Mouse (Mus musculus) c-Kit-positive CD71-positive TER-119-negative erythroid progenitor cells, embryonic 14.5 days (primary cell): ENCODE measurements at regions not wholly inside any gene's neighbourhood (a gene's known extent, or its start where the extent isn't known, plus 50 kb on each side); places are given as distances from the start of the nearest gene placed in this dataset.

Experiments
- DNase-seq: peaks from one replicate; pipeline ENCODE4 v3.0.0-alpha.2; 2013; ENCODE audit warnings: low read depth

DNA sequence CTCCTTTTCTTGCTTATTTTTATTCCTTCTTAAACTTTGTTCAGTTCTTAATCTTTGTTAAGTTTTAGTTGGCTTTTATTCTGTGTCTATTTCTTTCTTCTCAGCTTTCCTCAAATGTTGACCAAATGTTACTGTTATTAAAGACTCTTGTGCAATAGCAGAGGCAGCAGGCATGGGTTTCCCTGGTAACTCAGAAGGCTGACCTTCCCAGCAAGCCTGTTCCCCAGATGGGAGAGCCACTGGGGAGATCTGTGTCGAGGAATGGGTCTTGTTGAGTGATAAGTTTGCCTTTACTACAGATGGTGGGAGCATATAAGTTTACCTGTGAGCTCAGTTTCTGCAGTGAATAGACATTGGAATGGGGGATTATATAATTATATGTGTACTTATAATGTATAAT, 237.2 kb downstream of the Plpp3 start:
- DNase-seq, result no peak

DNA sequence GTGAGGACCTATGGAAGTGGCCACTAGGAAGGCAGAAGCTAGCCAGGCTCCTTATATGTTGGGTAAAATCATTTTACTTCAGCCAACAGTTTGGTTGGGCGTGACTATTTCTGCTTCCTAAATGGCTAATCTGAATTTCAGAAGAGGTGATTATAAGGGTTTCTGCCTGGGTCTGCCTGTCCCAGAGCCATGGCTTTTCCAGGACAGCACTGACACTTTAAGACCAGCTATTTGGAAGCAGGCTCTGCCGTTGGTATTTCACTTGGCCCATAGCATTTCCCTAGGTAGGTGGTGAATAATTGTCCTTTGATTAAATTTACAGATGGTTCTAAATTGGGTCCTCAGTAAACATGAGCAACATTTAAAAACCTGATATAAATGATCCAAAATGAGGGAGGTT, 240.3 kb downstream of the Plpp3 start:
- no peak for DNase-seq

DNA sequence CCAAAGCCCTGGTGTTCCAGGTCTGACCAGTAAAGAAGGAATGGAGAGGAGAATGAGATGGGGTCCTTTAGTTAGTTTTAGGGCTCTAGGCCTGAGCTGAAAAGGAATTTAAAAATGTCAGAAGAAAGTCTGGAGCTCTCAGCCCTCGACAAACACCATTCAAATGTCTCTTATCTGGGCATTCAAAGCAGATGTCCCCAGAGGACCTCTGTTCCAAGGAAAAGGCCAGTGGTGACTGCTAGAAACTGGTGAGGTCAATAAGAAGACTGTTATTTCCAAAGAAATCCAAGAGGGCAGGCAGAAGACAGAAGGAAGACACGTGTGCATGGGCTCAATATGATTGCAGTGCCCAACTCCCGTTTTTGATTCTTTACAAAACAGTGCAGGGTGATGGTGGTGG, 244.9 kb downstream of the Plpp3 start:
- DNase-seq, result no peak

DNA sequence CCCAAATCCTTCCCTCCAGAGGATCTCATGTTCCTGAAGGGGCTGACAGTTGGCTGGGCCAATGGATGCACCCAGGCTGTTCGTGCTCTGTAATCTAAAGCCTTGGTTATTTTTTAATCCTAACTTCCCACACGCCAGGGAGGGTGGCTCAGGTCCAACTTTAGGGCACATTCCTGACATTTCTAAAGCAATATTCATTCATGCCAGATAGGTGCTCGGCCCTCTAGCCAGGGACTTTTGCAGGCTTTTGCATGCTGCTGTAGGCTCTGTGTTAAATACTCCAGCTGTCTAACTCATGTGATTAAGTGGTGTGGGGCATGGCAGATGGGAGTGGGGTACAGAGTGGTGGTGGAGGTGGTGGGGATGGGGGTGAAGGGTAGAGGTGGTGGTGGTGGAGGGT, 246.0 kb downstream of the Plpp3 start:
- DNase-seq, result no peak

DNA sequence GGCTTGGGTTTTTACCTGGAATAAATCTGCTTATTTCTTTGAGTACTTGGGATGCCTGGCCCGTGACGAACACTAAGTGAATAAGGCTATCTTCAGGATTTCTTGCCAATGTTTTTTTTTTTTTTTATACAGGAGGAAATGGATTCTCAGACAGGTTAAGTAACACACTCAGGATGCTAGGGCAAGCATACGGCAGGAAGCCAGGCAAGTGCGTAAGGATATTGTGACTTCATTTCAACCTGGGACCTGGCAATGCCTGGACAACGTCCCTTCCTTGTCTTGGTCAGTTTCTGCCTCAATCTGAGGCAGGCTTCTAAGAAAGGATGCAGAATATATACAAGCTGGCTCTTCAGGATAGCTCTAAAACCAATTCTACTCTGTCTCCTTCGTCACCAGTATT, 246.5 kb downstream of the Plpp3 start:
- no peak for DNase-seq

DNA sequence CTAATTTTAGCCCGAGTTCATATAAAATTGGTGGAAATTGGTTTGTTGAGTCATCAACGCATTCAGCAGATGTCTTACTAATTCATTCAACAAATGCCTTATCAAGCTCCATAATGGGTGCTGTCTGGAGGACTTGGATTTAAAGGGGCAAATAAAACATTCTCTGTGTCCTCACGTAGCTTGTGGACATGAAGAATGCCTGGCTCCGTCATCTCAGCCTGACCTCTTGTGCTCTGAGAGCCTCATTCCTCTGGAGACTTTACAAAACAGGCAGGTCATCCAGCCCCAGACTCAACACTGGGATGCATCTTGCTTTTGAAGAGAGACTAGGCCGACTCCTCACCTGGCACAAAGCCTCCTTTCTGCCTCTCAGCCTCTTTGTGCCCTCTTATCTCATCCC, 248.6 kb downstream of the Plpp3 start:
- no peak for DNase-seq

DNA sequence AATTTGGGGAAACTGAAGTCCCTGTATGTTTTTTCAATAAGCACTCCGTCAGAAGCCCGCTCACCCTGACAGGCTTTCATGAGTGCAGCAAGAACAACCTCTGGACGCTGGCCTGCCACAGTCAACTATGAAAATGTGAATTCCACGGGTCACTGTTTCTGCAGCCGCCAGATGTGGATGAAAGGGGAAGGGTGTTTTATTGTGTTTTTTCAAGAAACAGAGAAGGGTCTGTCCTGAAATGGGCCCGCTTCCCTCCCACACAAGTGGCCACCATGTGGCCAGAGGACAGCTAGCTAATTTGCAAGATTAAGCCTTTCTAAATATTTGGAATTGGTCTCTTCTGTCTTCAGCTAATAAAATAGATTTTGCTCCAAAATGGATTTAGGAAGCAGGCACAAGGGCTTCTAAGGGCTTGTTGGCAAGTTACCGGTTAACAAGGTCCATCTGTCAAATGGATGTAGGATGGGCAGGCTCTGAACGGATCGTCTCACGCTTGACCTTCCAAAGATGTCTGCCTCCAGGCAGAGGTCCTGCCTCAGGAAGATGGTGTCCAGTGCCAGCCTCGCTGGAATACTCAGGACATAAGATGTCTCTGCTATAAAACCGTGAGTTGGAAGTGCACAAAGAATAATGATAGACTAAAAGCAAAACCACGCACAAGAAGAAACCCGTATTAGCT, 249.8 kb downstream of the Plpp3 start:
- no peak for DNase-seq

DNA sequence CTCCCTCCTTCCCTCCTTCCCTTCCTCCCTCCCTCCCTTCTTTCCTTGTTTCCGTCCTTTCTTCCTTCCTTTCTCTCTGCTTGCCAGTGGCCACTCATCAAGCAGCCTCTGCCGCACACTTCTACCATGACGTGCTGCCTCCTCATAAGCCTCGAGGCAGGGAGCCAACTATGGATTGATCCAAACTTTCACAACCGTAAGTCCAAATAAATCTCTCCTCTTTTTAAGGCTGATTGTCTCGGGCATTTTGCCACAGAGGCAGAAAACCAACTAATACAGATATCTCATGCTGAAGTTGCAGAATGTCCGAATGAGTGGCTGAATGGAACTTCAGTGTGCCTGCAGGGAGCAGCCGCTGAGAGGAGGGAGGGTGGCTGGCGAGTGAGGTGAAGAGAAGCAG, 251.7 kb downstream of the Plpp3 start:
- no peak for DNase-seq

DNA sequence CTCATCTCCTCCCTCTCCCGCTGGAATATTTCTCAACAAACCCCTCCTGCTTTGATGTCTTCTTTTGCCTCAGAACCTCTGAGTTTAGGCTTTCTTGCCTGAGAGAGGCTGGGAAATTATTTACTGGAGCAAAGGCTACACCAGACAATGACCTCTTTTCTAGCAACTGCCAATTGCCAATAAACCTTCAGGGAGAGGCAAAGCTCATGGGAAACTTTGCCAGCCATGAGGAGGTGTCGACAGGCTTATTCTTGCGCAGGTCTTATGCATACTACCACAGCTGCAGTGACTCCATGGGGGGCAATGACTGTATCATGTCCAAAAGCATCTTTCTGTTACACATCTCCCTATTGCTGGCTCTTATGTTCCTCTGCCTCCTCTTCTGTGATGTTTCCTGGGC, 260.0 kb downstream of the Plpp3 start:
- no peak for DNase-seq

DNA sequence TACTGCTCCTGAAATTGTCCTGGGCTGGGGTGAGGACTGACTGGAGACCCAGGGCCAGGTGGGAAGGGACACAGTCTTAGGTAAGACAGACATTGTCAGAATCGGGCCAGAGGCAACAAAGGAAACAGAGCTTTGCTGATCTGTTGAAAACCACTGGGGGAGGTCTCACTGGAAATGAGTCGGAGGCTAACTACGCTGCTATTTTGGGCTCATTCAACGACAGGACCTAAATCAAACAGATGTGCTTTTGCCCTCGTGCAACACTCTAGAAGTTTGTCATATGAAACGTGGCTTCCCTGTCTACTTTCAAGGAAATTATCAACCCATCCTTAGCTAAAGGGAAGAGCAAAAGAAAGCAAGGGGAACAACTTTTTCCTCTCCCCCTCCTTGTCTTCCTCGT, 265.3 kb downstream of the Plpp3 start:
- DNase-seq, result no peak

DNA sequence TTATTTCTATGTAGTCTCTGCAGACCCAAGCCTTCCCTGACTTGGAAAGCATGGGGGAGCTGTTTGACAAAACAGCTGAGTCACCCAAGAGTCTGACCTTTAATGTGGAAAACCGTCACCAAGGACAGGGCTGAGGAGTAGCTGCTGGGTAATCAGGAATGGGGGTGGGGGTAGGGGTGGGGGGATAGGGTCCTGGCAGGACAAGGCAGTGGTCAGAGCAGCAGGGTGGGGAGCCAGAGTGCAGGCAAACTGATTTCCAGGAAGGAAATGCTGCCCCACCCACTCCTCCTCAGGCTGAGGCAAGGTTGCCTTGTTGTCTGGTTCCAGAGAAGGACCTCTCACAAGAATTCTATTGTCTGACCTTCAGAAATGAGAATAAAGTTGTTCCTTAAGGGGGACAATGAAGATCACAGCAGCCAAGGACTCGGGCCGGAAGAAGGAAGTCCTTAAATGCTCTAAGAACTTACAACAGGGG, 266.6 kb downstream of the Plpp3 start:
- no peak for DNase-seq

DNA sequence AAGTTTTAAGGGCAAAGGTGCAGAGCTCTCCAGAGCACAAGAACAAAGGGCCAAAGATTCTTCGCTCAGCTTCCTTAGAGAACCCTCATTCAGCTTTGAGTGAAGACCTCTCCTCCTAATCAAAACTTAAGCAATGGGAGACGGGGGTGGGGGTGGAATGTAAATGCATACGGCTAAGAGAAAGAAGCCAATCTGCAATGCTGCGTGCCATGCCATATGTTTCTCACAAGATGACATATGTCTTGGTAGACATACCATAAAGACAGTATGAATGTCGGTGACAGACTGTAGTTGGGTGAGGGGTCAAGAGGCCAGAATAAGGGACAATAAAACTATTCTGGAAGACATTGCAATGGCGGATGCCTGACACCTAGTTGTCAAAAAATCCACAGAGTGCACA, 267.9 kb downstream of the Plpp3 start:
- DNase-seq, result no peak

DNA sequence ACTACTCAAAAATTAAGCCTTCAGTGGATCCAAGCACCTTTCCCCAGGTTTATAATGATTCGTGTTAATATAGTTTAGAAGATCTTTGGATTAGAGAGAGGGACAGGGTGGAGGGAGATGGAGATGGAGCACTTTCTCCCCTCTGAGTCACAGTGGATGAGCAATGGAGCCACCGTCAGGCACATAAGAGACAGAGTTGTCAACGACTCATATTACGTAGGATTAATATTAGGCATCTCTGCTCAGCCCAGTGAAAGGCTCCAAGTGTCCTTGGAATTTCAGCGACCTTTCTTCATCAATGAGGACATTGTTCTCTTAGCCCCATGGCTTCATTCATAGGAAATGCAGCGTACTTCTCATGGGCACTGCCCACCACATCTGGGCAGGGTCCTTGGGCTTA, 270.4 kb downstream of the Plpp3 start:
- no peak for DNase-seq

DNA sequence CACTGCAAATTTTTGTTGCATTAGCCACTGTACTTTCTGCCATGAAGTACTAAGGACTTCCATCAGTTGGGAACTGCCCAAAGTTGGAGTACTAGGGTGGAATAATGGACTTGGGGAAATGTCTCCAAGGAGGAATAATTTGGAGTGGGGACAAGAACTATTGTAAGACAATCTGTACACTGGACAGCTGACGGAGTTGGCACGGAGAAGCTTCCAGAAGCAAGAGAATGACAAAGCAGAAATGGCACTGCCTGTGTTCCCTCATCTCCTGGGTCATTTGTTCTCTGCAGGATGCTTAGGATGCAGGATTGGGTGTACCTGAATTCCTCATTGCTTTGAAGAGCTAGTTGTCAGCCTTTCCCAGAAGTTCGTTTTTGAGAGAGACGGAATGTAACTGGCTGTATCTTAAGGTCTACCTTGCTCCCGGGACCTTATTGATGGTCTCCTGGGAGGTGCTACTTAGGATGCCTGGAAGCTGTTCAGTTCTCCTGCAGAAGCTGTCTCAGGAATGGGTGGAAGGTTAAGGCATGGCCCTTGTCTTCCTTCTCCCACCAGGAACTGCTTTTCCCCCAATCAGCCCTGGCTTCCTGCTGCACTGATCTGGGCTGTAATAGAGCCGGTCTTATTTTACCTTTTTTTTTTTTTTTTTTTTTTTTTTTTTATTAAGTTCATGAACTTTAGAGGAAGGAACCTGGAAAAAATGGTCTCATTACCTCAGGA, 272.4 kb downstream of the Plpp3 start:
- DNase-seq, result no peak

DNA sequence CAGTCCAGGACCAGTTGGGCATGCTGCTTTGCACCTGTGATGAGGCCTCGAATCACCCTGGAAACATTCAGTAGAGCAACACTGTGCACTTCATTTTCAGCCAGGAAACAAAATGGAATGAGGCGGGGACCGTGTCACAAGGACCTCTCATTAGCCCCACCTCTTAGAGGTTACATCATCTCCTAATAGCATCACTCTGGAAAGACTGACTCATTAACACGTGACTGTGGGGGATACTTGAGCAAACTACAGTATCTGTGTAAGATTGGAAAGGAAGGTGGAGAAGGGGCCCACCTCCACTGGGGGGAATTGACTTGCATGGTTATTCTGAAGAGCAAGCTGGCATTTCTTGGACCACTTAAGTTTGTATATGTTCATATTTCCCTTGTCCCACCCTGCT, 275.3 kb downstream of the Plpp3 start:
- no peak for DNase-seq

DNA sequence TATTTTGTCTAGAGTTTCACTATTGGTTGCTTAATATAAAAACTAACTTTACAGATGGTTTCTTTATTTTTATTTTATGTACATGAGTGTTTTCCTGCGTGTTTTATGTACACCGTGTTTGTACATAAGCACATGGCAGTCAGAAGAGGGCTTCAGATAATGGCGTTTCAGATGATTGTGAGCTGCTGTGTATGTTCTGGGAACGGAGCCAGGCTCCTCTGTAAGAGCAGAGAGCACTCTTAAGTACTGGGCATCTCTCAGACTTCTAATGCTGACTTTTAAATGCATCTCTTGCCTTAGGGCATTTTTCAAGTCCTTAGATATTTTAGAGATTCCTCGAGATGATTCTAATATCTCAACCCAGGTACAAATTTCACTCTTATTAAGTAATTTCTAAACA, 280.0 kb downstream of the Plpp3 start:
- DNase-seq, result no peak

DNA sequence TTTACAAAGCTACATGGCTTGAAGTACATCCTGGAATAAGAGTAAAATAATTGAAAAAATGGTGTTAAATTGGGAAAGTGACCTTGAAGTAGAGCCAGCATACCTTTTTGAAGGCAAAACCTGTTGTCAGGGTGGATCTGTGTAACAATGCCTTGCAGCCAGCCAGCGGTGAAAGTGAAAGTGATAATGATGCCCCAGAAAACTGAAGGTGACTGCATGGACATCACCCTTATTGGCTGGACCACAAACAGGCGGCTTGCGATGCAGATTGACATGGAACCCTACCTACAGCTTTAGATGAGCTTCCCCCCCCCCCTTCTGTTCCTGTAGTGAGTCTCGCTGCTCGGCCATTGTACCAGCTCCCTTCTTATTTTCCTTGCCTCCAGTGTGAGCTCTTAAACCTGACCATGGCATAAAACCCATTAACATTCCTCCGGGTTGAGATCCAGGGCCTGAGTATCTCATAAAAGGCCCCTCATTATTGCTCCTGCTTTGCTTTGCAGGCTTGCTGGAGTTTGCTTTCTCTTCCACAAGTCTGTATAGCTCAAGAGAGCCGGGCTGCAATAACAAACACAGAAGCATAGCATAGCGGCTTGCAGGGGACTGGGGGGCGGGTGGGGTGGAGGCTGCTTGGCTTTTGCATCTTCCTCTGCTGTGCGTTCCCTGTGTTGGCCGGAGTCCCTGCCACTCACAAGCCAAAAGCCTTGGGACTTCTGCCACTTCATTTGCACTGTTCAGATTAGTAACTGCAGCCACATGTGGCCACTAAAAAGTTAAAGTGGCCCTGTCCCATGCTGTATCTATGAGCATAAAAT, 292.1 kb downstream of the Plpp3 start:
- no peak for DNase-seq

DNA sequence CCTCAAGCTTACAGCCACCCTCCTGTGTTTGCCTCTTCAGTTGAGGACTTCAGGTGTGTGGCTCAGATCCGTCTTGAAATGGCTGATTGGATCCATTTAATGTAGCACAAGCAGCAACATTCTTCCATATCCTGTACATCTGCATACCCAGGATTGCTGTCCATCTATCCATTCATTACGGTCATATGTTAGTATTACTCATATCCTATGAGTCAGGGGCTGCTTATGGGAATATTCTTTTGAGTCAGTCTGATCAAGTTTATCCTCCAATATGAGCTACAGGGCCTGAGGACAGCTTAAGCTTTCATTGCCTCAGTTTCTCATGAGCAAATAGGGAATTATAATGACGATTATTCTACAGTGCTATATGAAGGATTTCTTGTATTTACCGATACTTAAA, 293.7 kb downstream of the Plpp3 start:
- DNase-seq, result no peak

DNA sequence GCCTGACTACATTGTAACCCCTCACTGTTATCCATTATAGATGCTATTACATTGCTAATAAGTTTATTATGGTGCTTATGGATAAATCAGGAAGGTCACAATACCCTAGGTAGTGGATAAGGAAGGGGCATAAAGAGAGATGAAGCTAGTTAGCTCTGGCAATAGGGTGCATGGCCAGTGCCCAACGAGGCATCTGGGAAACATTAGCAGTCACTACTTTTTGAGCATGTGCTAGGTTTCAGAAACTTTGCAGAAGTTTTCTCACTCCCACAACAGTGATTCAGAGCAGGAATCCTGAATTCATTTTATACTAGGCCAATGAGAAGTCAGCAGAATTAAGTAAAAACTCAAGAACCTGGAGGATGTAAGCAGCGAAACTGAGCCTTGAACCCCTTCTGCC, 294.7 kb downstream of the Plpp3 start:
- DNase-seq, result no peak

DNA sequence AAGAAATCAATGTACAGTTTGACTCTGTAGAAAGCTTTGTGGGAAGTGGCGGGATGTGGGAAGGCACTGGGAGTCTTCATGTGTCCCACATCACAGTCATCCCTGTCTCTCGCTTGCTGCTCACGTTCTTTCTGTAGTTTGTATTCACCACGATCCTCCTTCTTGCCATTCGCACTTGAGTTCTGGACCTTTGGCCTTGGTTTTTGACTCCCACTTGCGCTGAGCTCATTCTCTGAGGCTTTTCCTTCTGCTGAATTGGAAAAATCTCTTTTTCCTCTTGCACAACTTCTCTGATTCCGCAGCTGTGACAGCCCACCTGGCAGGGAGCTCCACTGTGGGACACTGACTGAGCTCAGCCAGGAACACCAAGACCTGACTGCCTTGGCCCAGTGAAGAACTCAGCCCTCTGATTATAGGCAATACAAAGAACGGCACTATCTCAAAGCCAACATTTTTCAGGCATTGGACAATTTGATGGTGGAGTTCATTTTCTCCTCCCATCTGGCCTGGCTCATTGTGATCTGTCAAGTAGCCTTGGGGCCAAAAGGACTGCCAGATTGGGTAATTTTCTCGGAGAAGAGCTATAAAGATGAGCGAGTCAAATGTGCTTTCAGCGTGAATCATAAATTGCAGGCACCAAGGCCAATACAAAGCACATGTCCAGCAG, 299.9 kb downstream of the Plpp3 start:
- no peak for DNase-seq

DNA sequence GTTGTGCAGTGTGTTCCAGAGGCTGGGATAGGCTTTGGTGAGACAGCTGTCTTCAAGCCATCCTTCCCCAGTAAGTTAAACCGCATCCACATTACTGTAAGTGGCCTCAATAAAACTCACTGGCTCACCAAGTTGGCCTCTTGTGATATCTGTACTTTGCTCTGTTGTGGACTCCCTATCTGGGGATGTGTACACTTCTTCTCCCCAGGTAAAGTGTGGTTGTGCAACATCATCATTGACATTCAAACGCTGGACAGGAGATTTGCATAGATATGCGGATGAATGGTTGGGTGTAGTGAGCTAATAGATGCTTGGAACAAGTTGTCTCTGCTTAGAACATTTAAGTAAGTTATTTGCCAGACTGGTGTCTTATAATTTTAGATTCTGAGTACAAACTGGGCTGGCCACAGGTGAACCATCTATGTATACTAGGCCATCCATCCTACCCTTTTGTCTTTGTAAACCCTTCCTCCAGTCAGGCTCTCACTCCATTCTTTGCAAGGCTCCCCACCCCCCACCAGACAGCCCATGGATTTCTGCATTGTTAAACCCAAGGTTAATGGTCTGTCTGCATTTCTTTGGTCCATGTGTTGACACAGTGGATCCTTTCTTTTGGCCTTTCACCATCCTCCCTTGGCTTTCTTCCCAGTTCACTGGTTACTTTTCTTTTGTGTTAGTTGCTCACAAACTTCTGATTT, 303.0 kb downstream of the Plpp3 start:
- DNase-seq, result no peak

DNA sequence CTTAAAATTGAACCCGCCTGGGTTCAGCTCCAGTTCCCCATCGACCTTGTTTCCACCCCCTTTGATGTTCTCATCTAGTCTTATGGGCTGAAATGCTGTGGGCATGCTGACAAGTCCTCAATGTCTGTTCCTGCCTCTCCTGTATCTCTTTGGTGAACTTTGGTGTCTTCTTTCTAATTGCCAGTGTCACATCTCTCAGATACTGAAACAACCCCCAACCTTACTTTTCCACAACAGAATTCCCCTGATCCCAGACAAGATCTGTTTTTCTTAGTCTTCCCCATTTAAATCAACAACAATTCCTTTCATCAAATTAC, 303.5 kb downstream of the Plpp3 start:
- no peak for DNase-seq
